Mouse (Mus musculus) gastrocnemius, postnatal 10 days (tissue): ENCODE measurements around the gene Cfap44. TPM values are rescaled to one million over a fixed set of nuclear protein-coding genes. Genes with fewer than 3 reads are reported as not detected.

ENCODE experiments used
- DNase-seq: peaks from one replicate; pipeline ENCODE4 v3.0.0; 2021; ENCODE audit warnings: mixed read lengths
- total RNA-seq, 2 experiments: library from RNA; stranded (reverse); gene quantifications; 2 replicates each; pipeline ENCODE4 v1.2.3; 2021

The Cfap44 gene
- total RNA-seq, 2 experiments from 2014 or later: 0.42 TPM; not detected in 1

DNA sequence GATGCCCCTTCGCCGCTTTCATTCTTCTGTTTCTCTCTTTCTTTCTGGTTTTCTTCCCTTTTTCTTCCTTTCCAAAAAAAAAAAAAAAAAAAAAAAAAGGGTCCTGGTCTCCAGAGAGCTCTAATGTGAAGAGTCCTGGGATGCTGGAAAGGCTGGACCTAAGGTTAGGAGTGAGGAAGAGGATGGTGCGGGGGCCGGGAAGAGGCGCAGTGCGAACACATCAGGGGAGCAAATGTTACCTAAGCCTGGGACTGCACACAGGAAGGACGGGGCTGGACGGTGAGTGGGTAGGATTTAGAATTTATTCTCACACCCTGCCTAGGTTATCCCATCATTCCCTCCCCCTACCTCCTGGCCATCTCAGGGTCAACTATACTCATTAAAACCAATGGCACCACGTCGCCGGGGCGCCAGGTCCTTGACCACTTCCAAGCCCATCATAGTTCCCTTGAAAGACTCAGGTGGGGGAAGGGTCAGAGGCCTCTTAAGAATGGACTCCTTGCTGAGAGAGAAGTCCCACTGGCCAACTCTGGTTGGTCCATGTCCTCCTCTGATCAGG lies 136.7 kb downstream of the Cfap44 start:
- no peak for DNase-seq

Other genes starting within 250 kb of the Cfap44 start
- gene Usf3, start 221.6 kb upstream of the Cfap44 start, total RNA-seq: 10 to 100 TPM; 35.8 to 40.6 TPM
- under 1 TPM; 0.09 to 0.34 TPM for gene Sidt1, start 61.6 kb upstream of the Cfap44 start, total RNA-seq
- gene Spice1, start 47.7 kb upstream of the Cfap44 start, total RNA-seq: 1 to 10 TPM; 7.4 to 9.3 TPM
- 10 to 100 TPM; 14.0 to 15.9 TPM for gene Boc, start 164.1 kb downstream of the Cfap44 start, total RNA-seq